Mouse (Mus musculus) intestine, postnatal 0 days (tissue): ENCODE measurements around the gene Oas1e. TPM values are rescaled to one million over a fixed set of nuclear protein-coding genes. Genes with fewer than 3 reads are reported as not detected.
"Not testable (repeated sequence)": the region's sequence is repeated elsewhere in the genome, so short reads cannot be mapped to it uniquely, and the experiment has no call there.

Source experiments
- ATAC-seq: fragments of 200-750 bp; cut with Nextera tagmentation; 2 replicates; pipeline ENCODE4 v1.8.0; 2017; ENCODE audit warnings: mild to moderate bottlenecking, moderate TSS enrichment, moderate library complexity
- H3K27ac ChIP-seq: fragments of 300-500 bp; sonication (generic); 2 replicates; pipeline ENCODE4 v1.5.1; 2014; ENCODE audit warnings: mild to moderate bottlenecking, low read depth, low read length, moderate library complexity
- H3K27me3 ChIP-seq: fragments of 300-500 bp; sonication (generic); replicated peaks from 2 replicates; pipeline ENCODE4 v1.6.1; 2014; ENCODE audit warnings: low read length, mixed read lengths; ENCODE audit not compliant: control insufficient read depth, insufficient read depth
- H3K36me3 ChIP-seq: fragments of 300-500 bp; sonication (generic); 2 replicates; pipeline ENCODE4 v1.6.1; 2014; ENCODE audit warnings: mild to moderate bottlenecking, moderate library complexity; ENCODE audit not compliant: control insufficient read depth, insufficient read depth
- H3K4me1 ChIP-seq: fragments of 300-500 bp; sonication (generic); replicated peaks from 2 replicates; pipeline ENCODE4 v1.6.1; 2014; ENCODE audit warnings: antibody characterized with exemption, low read length, mixed read lengths; ENCODE audit not compliant: control insufficient read depth, insufficient read depth
- H3K4me2 ChIP-seq: fragments of 300-500 bp; sonication (generic); replicated peaks from 2 replicates; pipeline ENCODE4 v1.6.1; 2014; ENCODE audit warnings: low read depth, mild to moderate bottlenecking, moderate library complexity
- H3K4me3 ChIP-seq: fragments of 300-500 bp; sonication (generic); 2 replicates; pipeline ENCODE4 v1.5.1; 2014; ENCODE audit warnings: low read depth, low read length
- H3K9ac ChIP-seq: fragments of 300-500 bp; sonication (generic); 2 replicates; pipeline ENCODE4 v1.6.1; 2014; ENCODE audit warnings: mild to moderate bottlenecking, low read depth, low read length
- H3K9me3 ChIP-seq: fragments of 300-500 bp; sonication (generic); 2 replicates; pipeline ENCODE4 v1.6.1; 2016; ENCODE audit warnings: mixed run types; ENCODE audit not compliant: control insufficient read depth
- CTCF ChIP-seq: sonication (generic); IDR thresholded peaks from 2 replicates; pipeline ENCODE4 v1.5.1; 2016; ENCODE audit warnings: low read depth, mild to moderate bottlenecking, control low read depth, antibody characterized with exemption, moderate library complexity
- WGBS: fragments of 180-500 bp; shearing (Covaris S2); extraction: QIAGEN DNeasy Blood & Tissue Kit; methylation state at CpG from one replicate; pipeline ENCODE4 v1.1.7; 2014; 5-methylcytosine and 5-hydroxymethylcytosine counted together
- polyA plus RNA-seq: library from polyadenylated mRNA; unstranded; fragments of >200 nt; fragmentation: Nextera tagmentation; extraction: Ambion mirVana; gene quantifications from 2 replicates; pipeline ENCODE4 v1.2.1, GENCODE M21; 2015

The Oas1e gene
- 0.10 TPM in 1 of 2 replicates, not detected in the other for polyA plus RNA-seq

- H3K9ac ChIP-seq, H3K4me2 ChIP-seq, ATAC-seq, H3K27ac ChIP-seq, H3K9me3 ChIP-seq, H3K4me3 ChIP-seq, H3K4me1 ChIP-seq, H3K27me3 ChIP-seq, H3K36me3 ChIP-seq: not testable (repeated sequence)
- WGBS: 66% methylated on average over 9 of the region's 9 CpGs
These were observed at the start of gene Oas1e for GRCm38 (mm10) chr5:120795480-120796034. Oas1e (minus strand) TSS chr5:120795530.

- H3K27ac ChIP-seq: no peak overlapping the region
- H3K4me2 ChIP-seq: no peak overlapping the region
- H3K27me3 ChIP-seq: no peaks in the 10 kb centered on the region
- H3K4me3 ChIP-seq: no peak overlapping the region
- no peak for TF ChIP-seq CTCF
- 65% methylated on average over 3 of the region's 3 CpGs for WGBS
- no peak overlapping the region for H3K9ac ChIP-seq
- ATAC-seq: no peak
- no peaks in the 10 kb centered on the region for H3K36me3 ChIP-seq
- H3K9me3 ChIP-seq: no peaks in the 10 kb centered on the region
- no peaks in the 10 kb centered on the region for H3K4me1 ChIP-seq
These were observed 49.4 kb upstream of the Oas1e start for GRCm38 (mm10) chr5:120844713-120845112.

GRCm38 (mm10) chr5:120836731-120837585, 41.6 kb upstream of the Oas1e start:
- TF ChIP-seq CTCF: peak; percentile 80
- no peaks in the 10 kb centered on the region for H3K4me1 ChIP-seq
- H3K4me2 ChIP-seq: no peak overlapping the region
- H3K4me3 ChIP-seq: no peak overlapping the region
- no peak overlapping the region for H3K9ac ChIP-seq
- H3K27ac ChIP-seq: no peak overlapping the region
- H3K9me3 ChIP-seq: no peaks in the 10 kb centered on the region
- ATAC-seq: 0 out of 2 replicates have a peak, but pooled peaks have one; percentile 45
- no peaks in the 10 kb centered on the region for H3K27me3 ChIP-seq
- WGBS: 16% methylated on average over 8 of the region's 8 CpGs
- H3K36me3 ChIP-seq: no peaks in the 10 kb centered on the region

GRCm38 (mm10) chr5:120833335-120834280, 38.3 kb upstream of the Oas1e start:
- no peak for TF ChIP-seq CTCF
- Histone ChIP-seq H3K27ac (no peak overlapping the region), H3K4me1 (no peaks in the 10 kb centered on the region), H3K4me2 (peak overlapping the region; percentile 41), H3K27me3 (no peaks in the 10 kb centered on the region), H3K36me3 (no peaks in the 10 kb centered on the region), H3K9me3 (no peaks in the 10 kb centered on the region), H3K9ac (no peak overlapping the region), H3K4me3 (no peak overlapping the region)
- 7% methylated on average over 17 of the region's 17 CpGs for WGBS
- ATAC-seq: 0 out of 2 replicates have a peak, but pooled peaks have one; percentile 38

- TF ChIP-seq CTCF: no peak
- H3K27me3 ChIP-seq: no peaks in the 10 kb centered on the region
- H3K36me3 ChIP-seq: no peaks in the 10 kb centered on the region
- no peaks in the 10 kb centered on the region for H3K9me3 ChIP-seq
- ATAC-seq: no peak
- H3K27ac ChIP-seq: no peak overlapping the region
- 78% methylated on average over 4 of the region's 4 CpGs for WGBS
- no peak overlapping the region for H3K4me2 ChIP-seq
- no peak overlapping the region for H3K4me3 ChIP-seq
- no peak overlapping the region for H3K9ac ChIP-seq
- H3K4me1 ChIP-seq: no peaks in the 10 kb centered on the region
These were observed 35.7 kb upstream of the Oas1e start for GRCm38 (mm10) chr5:120831031-120831430.

GRCm38 (mm10) chr5:120818999-120819398, 23.7 kb upstream of the Oas1e start:
- Histone ChIP-seq H3K9ac (no peak overlapping the region), H3K27ac (no peak overlapping the region), H3K36me3 (peaks cover 19% of the 10 kb centered on the region), H3K27me3 (no peaks in the 10 kb centered on the region), H3K4me2 (no peak overlapping the region), H3K4me3 (no peak overlapping the region), H3K9me3 (no peaks in the 10 kb centered on the region), H3K4me1 (no peaks in the 10 kb centered on the region)
- ATAC-seq: no peak
- no peak for TF ChIP-seq CTCF
